Mouse (Mus musculus): ENCODE data around the gene Phb.
A peak's percentile ranks its signal among the peaks of the same experiment; 100 is the strongest.

Gene Phb

DNA sequence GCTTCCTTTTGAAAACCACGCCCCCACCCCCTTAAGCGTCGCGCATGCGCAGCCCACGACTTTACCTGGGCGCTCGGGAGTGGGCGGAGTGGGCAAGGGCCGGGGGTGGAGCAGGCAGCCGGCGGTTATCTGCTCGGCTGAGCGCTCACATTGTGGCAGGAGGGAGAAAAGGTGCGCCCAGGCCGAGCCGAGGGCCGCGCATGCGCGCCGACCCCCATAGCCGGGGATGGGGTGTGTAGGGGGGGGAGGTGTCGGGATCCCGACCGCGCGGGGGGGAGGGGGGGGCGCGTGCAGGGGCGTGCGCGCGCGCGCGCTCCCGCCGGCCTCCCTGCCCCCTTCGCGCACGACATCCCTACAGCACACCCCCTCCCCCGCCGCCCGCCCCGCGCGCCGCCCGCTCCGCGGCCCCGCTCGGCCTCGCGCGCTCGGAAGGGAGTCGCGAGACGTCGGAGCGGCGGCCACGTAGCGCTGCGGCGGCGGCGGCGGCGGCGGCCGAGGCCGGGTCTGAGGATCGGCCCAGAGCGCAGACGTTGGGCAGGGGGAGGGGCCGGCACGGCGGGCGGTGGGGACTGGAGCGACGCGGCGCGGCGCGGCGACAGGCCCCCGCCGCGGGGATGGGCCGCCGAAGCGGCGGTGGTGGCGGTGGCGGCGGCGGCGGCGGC, 45.9 kb downstream of the Phb start, which contains the start of gene Zfp652:
Zfp652 (plus strand) TSS at position 111 of the 662 bp plus-strand sequence.
- DNase-seq = peak; percentile 96 to 98

DNA sequence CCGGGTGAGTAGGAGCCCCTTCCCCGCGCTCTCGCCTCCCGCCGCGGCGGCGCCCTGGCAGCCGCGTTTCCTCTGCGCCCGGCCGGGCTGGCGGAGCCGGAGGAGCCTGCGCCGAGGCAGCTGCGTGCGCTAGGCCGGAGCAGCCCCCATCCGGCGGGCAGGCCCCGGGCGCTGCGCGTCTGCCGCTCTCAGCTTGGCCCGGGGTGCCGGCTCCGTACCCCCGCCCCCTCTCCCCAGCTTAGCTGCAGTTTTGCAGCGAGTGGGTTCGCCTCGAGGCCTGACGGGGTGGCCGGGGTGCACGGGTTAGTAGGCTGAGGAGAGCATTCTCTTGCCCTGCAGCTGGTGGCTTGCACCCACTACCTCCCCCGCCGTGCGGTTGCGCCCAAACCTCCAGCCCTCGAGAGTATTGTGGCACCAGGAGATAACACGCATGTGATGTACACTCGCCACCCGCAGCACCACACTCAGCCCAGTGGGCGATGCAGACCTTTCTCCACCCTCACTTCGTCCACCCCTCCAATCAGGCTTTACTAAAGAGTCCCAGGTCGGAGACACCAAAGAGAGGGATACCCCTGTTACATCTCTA, 46.6 kb downstream of the Phb start:
- peak in 1 of 2 experiments; percentile 77 for DNase-seq

GRCm38 (mm10) chr11:95713811-95714241, 47.1 kb downstream of the Phb start:
- peak; percentile 27 to 32 for DNase-seq

DNA sequence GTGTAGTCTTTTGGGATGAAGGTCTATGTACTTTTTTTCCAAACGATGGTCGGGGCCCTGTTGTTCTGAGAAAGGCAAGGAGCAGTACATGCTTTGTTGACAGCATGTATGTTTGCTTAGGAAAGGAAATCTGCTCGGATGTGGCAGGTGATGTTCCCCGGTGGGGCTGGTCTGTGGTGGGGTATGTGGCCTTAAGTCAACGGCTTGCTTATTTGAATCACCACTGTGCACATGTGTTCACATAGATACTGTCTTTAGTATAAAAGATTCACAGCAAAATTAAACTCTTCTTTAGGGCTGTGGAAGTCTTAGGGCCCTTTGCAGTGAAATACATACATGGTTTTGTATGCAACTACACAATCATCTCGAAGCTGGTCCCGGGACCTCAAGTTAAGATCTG, 47.7 kb downstream of the Phb start:
- peak in 1 of 2 experiments; percentile 19 for DNase-seq

GRCm38 (mm10) chr11:95716136-95716535, 49.4 kb downstream of the Phb start:
- peak; percentile 9 to 11 for DNase-seq

- DNase-seq = peak; percentile 32 to 49
These were observed 52.6 kb downstream of the Phb start for GRCm38 (mm10) chr11:95719356-95719755.

- DNase-seq = no peak
These were observed 56.5 kb downstream of the Phb start, which contains the start of gene B130006D01Rik for GRCm38 (mm10) chr11:95723287-95723686. B130006D01Rik (plus strand) TSS chr11:95723587.

DNA sequence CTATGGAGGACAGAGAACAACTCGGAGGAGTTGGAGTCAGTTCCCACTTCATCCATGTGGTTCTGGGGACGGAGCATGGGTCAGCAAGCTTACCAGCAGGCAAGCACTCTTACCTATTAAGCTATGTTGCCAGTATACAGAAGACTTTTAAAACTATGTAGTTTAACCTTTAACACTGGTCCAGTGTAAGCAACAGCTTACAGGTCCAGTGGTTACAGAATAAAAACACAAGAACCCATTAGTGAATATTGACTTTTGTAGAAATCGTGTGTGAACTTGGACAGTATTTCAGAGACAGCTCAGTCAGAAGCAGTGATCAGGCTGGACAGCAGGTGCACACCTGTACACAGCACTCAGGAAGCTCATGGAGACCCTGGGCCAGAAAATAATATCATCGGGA, 57.7 kb downstream of the Phb start:
- no peak for DNase-seq

DNA sequence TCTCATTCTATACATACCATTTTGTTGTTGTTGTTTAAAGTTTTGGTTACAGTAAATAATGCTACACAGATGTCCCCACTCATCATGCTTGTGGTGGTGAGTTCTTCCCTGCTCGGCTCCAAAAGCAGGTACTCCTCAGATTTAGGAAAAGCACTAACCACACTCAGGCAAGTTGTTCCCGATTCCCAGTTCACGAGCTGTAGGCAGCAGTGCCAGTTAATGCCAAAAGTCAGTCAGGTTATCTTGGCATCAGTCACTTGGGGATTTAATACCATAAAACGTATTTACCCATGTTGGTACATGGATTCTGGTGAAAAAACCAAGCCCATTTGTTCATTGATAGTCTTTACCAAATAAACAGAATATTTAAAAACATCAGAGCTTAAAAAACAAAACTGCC, 59.4 kb downstream of the Phb start:
- no peak for DNase-seq

GRCm38 (mm10) chr11:95727947-95728346, 61.2 kb downstream of the Phb start:
- DNase-seq = no peak

- DNase-seq = no peak
These were observed 62.5 kb downstream of the Phb start for GRCm38 (mm10) chr11:95728916-95729907.

Measured in cerebellum, postnatal 10 days (tissue).